Mouse (Mus musculus) thymus, postnatal 36 days (tissue): ENCODE results near the gene Cd209f.
"Not testable (repeated sequence)": the region's sequence is repeated elsewhere in the genome, so short reads cannot be mapped to it uniquely, and the experiment has no call there.

Experiments used
- DNase-seq, 2 experiments: peaks; one replicate each; pipeline ENCODE4 v3.0.0; 2022; ENCODE audit warnings: mixed read lengths in 2 of 2

Cd209f gene

DNA sequence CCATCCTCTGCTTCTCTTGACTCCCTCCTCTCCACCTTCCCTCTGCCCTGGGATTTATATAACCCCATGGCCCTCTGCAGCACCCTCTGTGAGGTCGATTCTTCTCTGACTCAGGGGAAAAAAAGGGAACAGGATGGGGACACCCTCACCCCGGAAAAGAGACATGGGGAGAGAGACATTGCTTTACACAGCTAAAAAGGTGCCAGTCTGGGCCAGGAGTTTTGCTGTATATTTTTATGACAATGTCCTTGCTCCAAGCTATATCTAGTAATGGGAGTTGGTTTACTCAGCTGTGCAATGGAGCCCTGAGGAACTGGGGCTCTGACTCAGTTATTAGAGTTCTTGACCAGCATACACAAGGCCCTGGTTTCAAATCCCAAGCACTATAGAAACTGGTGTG, at the start of gene Cd209f:
Cd209f (minus strand) TSS at position 101 of the 400 bp plus-strand sequence.
- not testable (repeated sequence) for DNase-seq

DNA sequence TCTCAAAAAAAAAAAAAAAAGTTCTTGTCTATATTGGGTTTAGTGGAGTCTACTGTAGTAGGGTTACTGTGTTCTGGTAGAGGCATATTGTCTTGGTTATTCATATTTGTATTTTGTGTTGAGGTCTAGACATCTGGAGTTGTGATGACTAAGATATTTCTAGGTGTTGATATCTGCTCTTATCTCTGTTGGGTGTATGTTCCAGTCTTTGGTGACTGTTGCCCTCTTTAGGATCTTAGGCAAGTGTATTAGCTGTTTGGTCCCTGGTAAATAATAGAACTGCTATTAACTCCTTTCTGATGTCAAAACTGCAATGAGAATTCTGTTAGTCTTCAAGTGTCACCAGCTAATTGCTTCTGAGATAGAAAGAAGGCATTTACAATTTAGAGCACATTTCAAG, 49.2 kb upstream of the Cd209f start:
- DNase-seq = no peak

DNA sequence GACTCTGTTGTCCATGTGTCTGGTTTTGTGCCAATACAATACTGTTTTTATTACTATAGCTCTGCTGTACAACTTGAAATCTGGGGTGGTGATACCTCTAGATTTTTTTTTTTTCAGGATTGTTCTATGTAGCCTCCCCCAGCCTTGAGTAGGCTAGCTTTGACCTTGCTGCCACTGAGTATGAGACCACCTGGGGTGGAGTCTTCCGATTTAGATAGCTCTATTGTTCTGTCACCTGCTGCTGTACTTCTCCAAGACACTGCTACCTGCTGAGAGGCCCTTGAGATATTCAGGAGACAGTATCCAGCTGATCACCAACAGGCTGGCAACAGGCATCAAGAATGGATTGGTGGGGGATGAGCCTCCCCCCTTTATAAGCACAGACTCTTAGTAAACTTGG, 41.6 kb upstream of the Cd209f start:
- DNase-seq = no peak

DNA sequence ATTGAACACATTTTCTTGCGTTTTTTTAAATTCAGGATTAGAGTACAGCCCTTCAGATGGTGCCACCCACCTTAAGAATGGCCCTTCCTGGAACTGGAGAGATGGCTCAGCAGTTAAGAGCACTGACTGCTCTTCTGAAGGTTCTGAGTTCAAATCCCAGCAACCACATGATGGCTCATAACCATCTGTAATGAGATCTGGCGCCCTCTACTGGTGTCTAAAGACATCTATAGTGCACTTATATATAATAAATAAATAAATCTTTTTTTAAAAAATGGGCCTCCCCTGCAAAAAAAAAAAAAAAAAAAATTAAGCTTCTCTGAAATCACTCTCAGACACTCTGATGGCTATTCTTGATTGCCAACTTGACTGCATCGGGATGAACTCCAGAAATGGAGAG, 36.1 kb upstream of the Cd209f start:
- no peak for DNase-seq

DNA sequence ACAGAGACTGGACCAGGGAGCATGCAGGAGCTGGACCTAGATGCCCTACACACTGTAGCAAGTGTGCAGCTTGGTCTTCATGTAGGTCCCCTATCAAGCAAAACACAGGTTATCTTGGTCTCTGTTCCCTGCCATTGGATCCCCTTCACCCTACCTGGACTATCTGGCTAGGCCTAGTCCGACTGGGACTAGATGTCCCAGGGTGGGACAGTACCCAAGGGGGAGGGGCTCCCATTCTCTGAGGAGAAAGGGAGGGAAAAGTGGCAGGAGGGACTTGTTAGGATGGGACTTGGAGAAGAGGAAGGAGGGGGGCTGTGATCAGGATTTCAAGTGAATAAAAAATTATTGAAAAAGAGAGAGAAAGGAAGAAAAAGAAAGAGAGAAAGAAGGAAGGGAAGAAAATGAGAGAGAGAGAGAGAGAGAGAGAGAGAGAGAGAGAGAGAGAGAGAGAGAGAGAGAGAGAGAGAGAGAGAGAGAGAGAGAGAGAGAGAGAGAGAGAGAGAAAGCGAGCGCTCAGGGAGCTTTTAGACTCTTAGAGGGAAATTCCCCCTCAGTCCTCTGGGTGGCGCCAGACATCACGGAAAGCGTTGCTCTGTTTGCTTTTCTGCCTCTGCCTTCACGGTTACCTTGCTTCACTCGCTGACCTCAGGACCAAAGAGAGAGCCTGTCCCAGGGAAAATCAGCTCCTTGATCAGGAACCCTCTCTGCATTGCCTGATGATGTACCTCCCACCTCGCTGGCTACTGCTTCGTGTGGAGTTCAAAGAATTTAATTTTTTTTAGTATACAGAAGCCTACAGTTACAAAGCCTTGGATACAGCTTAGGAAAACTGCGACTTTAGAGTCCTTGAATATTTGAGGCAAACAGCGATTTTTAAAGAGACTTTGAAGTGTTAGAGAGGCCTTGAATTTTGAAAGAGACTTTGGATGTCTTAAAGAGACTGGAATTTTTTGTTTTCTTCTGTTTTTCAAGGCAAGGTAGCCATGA, 34.3 kb upstream of the Cd209f start:
- DNase-seq = peak; percentile 68 to 72

DNA sequence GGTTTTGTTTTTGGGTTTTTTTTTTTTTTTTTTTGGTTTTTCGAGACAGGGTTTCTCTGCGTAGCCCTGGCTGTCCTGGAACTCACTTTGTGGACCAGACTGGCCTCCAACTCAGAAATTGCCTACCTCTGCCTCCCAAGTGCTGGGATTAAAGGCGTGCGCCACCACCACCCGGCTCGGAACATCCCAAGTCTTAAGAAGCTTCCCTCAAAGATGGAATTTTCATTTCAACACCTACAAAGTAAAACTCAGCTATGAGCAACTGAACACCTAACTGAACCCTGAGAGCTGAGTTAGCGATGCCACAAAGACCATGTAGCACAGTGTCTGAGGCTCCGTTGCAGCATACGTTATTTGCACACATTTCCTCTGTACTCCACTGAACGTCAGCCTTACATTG, 28.2 kb upstream of the Cd209f start, which contains the start of gene Cd209g:
Cd209g (plus strand) TSS at position 301 of the 400 bp plus-strand sequence.
- no peak for DNase-seq

DNA sequence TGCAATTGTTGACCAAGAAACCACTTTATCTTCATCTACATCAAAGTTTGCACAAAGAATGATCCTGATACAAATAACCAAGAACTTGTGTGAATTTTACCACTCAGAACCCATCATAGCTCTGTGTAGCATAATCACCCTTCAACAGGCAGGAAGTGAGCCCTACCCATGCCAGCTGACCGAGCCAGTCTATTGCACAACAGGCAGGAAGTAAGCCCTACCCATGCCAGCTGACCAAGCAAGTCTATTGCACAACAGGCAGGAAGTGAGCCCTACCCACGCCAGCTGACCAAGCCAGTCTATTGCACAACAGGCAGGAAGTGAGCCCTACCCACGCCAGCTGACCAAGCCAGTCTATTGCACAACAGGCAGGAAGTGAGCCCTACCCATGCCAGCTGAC, 17.1 kb downstream of the Cd209f start:
- DNase-seq = not testable (repeated sequence)

DNA sequence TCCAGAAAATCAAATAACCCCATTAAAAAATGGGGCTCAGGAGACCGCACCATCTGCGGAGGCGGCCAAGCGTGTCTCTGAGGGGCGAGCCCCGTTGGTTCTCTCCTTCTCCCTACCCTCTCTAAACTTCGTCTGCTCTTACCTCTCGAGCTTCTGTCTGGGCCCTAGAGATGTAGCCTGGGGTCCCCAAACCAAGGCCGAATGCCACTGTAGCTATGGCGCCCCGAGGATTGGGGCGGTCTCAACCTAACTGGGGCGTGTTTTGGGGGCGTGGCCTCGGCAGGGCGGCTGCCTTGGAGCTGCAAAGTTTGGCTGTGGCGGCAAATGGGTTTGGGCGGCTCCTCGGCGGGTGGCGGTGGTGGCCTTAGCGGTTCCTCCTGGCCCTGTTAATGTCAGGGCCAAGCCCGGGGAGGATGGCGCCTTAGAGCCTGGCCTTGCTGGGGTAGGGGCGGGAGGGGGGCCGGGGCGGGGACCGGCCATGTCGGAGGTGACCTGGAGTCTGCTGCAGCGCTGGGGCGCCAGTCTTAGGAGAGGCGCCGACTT, 18.4 kb downstream of the Cd209f start:
- DNase-seq = peak; percentile 5 to 6
